Mouse (Mus musculus) T-helper 2 cell (primary cell): Measurements from ENCODE around the gene Gmds.

Experiments used
- in situ Hi-C: fragments of 300-600 bp; cut with MboI, MseI; formaldehyde crosslinking; loops from one replicate; pipeline ENCODE4 v1.15.1; 2025; ENCODE audit warnings: high pct_unique_total_duplicates

The Gmds gene

GRCm38 (mm10) chr13:32338513-32339365 lies at the start of gene Gmds:
Gene Gmds, minus strand, starts transcription at chr13:32338740.
- in situ Hi-C loops, result no loop called here

- in situ Hi-C loops, result no loop called here
Measured at GRCm38 (mm10) chr13:32385421-32386092, 47.0 kb upstream of the Gmds start.

GRCm38 (mm10) chr13:32382227-32383010 lies 43.9 kb upstream of the Gmds start:
- in situ Hi-C loops, result no loop called here

- in situ Hi-C loops, result no loop called here
Measured at GRCm38 (mm10) chr13:32378634-32379033, 40.1 kb upstream of the Gmds start.

- in situ Hi-C loops, result no loop called here
Measured at GRCm38 (mm10) chr13:32372531-32372883, 34.0 kb upstream of the Gmds start.

- in situ Hi-C loops, result no loop called here
Measured at GRCm38 (mm10) chr13:32371874-32372530, 33.5 kb upstream of the Gmds start.

GRCm38 (mm10) chr13:32370751-32371150 lies 32.2 kb upstream of the Gmds start:
- in situ Hi-C loops, result no loop called here

- in situ Hi-C loops, result no loop called here
Measured at GRCm38 (mm10) chr13:32370135-32370534, 31.6 kb upstream of the Gmds start.

GRCm38 (mm10) chr13:32337735-32338512 lies 616 bp downstream of the Gmds start:
- in situ Hi-C loops, result no loop called here

- in situ Hi-C loops, result no loop called here
Measured at GRCm38 (mm10) chr13:32318309-32318708, 20.2 kb downstream of the Gmds start.

- in situ Hi-C loops, result no loop called here
Measured at GRCm38 (mm10) chr13:32317354-32317753, 21.2 kb downstream of the Gmds start.

- in situ Hi-C loops, result no loop called here
Measured at GRCm38 (mm10) chr13:32312663-32313062, 25.9 kb downstream of the Gmds start.

- in situ Hi-C loops, result no loop called here
Measured at GRCm38 (mm10) chr13:32311476-32311875, 27.1 kb downstream of the Gmds start.

GRCm38 (mm10) chr13:32298456-32298855 lies 40.1 kb downstream of the Gmds start:
- in situ Hi-C loops, result loop anchor here (10.0 kb wide), 1 partner anchor 504 kb away; no protein-coding TSS in a partner anchor

- in situ Hi-C loops, result loop anchor here (10.0 kb wide), 1 partner anchor 503 kb away; no protein-coding TSS in a partner anchor
Measured at GRCm38 (mm10) chr13:32297398-32297797, 41.1 kb downstream of the Gmds start.

- in situ Hi-C loops, result loop anchor here (10.0 kb wide), 1 partner anchor 500 kb away; no protein-coding TSS in a partner anchor
Measured at GRCm38 (mm10) chr13:32294416-32295195, 43.9 kb downstream of the Gmds start.

- in situ Hi-C loops, result no loop called here
Measured at GRCm38 (mm10) chr13:32272937-32273496, 65.5 kb downstream of the Gmds start.

- in situ Hi-C loops, result no loop called here
Measured at GRCm38 (mm10) chr13:32269757-32270156, 68.8 kb downstream of the Gmds start.

GRCm38 (mm10) chr13:32269261-32269660 lies 69.3 kb downstream of the Gmds start:
- in situ Hi-C loops, result no loop called here

GRCm38 (mm10) chr13:32268284-32268683 lies 70.3 kb downstream of the Gmds start:
- in situ Hi-C loops, result no loop called here
